Mouse (Mus musculus): ENCODE data around the gene Dtnbp1.

GRCm38 (mm10) chr13:45033360-45033759, 31.4 kb upstream of the Dtnbp1 start:
- TF ChIP-seq CEBPB (IDR thresholded peaks at IDR 0.05; ENCODE audit: insufficient read depth, poor library complexity, severe bottlenecking), result no peak
- no peak for TF ChIP-seq MAX (IDR thresholded peaks at IDR 0.05; ENCODE audit: low read depth)
- no peak for TF ChIP-seq POLR2A (IDR thresholded peaks at IDR 0.05; ENCODE audit: insufficient read length, low read depth)
- no peak for TF ChIP-seq POLR2AphosphoS2 (IDR thresholded peaks at IDR 0.05; ENCODE audit: insufficient read length, low read depth)
- no peak for TF ChIP-seq E2F4 (IDR thresholded peaks at IDR 0.05; ENCODE audit: insufficient read depth)
